Mouse (Mus musculus) stomach, embryonic 16.5 days (tissue): ENCODE data around the gene Sema3d. TPM values are rescaled to one million over a fixed set of nuclear protein-coding genes. Genes with fewer than 3 reads are reported as not detected.

ENCODE experiments used
- ATAC-seq: fragments of 200-750 bp; cut with Nextera tagmentation; 2 replicates; pipeline ENCODE4 v1.8.0; 2017; ENCODE audit warnings: moderate number of reproducible peaks, moderate TSS enrichment; ENCODE audit not compliant: insufficient read depth, low FRiP score
- H3K27ac ChIP-seq: fragments of 300-500 bp; sonication (generic); 2 replicates; pipeline ENCODE4 v1.5.1; 2014; ENCODE audit warnings: low read length
- H3K27me3 ChIP-seq: fragments of 300-500 bp; sonication (generic); 2 replicates; pipeline ENCODE4 v1.6.1; 2014; ENCODE audit warnings: low read length, control low read depth, mixed read lengths; ENCODE audit not compliant: control insufficient read depth, insufficient read depth
- H3K36me3 ChIP-seq: fragments of 300-500 bp; sonication (generic); 2 replicates; pipeline ENCODE4 v1.6.1; 2014; ENCODE audit warnings: low read length; ENCODE audit not compliant: control insufficient read depth, insufficient read depth
- H3K4me1 ChIP-seq: fragments of 300-500 bp; sonication (generic); 2 replicates; pipeline ENCODE4 v1.6.1; 2014; ENCODE audit warnings: low read length, control low read depth, mixed read lengths; ENCODE audit not compliant: control insufficient read depth, insufficient read depth
- H3K4me2 ChIP-seq: fragments of 300-500 bp; sonication (generic); 2 replicates; pipeline ENCODE4 v1.6.1; 2014; ENCODE audit warnings: low read depth, low read length, mixed read lengths
- H3K4me3 ChIP-seq: fragments of 300-500 bp; sonication (generic); replicated peaks from 2 replicates; pipeline ENCODE4 v1.5.1; 2014; ENCODE audit warnings: mild to moderate bottlenecking, low read length
- H3K9ac ChIP-seq: fragments of 300-500 bp; sonication (generic); 2 replicates; pipeline ENCODE4 v1.6.1; 2014; ENCODE audit warnings: low read length
- H3K9me3 ChIP-seq: fragments of 300-500 bp; sonication (generic); replicated peaks from 2 replicates; pipeline ENCODE4 v1.6.1; 2016; ENCODE audit warnings: low read length, control low read depth; ENCODE audit not compliant: control insufficient read depth
- WGBS: fragments of 180-500 bp; shearing (Covaris S2); extraction: QIAGEN DNeasy Blood & Tissue Kit; methylation state at CpG from one replicate; pipeline ENCODE4 v1.1.7; 2014; 5-methylcytosine and 5-hydroxymethylcytosine counted together
- polyA plus RNA-seq: library from polyadenylated mRNA; unstranded; fragments of >200 nt; fragmentation: Nextera tagmentation; extraction: Ambion mirVana; gene quantifications from 2 replicates; pipeline ENCODE4 v1.2.1, GENCODE M21; 2015

Gene Sema3d
- polyA plus RNA-seq, 1 experiment from 2014 or later = 19.4 TPM

DNA sequence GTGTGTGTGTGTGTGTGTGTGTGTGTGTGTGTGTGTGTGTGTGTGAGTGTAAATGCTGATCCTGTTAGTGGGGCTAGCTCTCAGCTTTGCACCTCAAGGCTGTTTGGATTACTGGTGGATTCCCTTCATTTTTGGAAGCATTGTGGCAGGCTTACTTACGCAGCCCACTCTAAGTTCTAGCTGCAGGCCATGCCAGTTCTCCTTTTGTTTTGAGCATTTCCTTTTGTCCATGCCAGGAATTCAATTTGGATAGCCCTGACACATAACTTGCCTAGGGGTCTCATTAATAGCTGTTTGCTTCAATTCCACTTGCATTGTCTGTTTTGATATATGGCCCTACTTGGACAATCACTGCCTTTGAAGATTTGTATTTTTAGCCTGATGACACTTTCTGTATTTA is 146.6 kb downstream of the Sema3d start:
- ATAC-seq = no peak
- 45% methylated on average over 1 of the region's 1 CpGs for WGBS
- H3K4me1 ChIP-seq = no peaks in the 10 kb centered on the region

DNA sequence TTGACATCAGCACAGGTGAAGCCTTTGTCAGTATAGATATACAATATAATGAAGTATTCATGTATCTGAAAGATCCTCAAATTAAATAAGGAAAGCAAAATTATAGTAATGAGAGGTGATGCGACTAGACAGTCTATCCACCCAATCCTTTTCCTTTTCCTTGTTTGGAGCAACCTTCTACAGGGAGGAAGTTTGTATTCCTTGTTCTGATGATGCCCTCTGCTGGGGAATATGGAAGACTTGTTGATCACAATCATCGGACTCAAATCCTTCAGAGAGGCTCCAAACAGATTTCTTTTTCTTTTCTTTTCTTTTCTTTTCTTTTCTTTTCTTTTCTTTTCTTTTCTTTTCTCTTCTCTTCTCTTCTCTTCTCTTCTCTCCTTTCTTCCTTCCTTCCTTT is 158.1 kb downstream of the Sema3d start:
- Histone ChIP-seq H3K9ac (no peak overlapping the region), H3K36me3 (no peaks in the 10 kb centered on the region), H3K27me3 (no peaks in the 10 kb centered on the region), H3K27ac (no peak overlapping the region), H3K9me3 (no peaks in the 10 kb centered on the region), H3K4me3 (no peak overlapping the region), H3K4me1 (no peaks in the 10 kb centered on the region), H3K4me2 (no peak overlapping the region)
- WGBS = 37% methylated on average over 2 of the region's 2 CpGs
- no peak for ATAC-seq

More for the DNA sequence above, 146.6 kb downstream of the Sema3d start:
- H3K27me3 ChIP-seq = no peaks in the 10 kb centered on the region
- H3K36me3 ChIP-seq = no peaks in the 10 kb centered on the region
- H3K9ac ChIP-seq = no peak overlapping the region
- no peak overlapping the region for H3K4me2 ChIP-seq
- H3K9me3 ChIP-seq = no peaks in the 10 kb centered on the region
- no peak overlapping the region for H3K4me3 ChIP-seq
- no peak overlapping the region for H3K27ac ChIP-seq

DNA sequence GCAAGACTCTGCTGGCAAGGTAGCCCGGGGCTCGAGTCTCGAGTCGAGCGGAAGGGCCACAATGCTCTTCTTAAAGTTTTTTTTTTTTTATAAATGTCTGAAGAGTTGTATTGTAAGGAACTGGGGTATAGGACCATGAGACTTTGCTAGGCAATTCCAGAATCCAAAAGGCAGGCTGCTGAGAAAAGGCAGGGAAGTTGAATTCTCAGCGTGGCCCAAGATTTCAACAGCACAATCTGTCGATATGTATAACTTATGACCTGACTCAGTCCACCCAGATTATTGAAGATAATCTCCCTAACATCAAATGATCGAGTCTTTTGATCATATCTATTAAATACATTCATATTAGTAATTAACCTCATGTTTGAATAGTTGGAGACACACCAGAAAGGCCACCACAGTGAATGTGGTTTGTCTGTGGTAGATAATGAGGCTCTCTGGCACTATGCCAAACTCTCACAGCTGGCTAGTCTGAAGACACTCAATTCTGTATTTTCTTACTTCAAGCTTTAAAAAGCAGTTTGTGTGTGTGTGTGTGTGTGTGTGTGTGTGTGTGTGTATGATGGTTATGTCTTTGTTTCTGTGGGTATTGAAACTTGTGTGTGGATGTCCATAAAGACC is 166.0 kb downstream of the Sema3d start:
- ATAC-seq = no peak
- WGBS = 85% methylated on average over 8 of the region's 8 CpGs

DNA sequence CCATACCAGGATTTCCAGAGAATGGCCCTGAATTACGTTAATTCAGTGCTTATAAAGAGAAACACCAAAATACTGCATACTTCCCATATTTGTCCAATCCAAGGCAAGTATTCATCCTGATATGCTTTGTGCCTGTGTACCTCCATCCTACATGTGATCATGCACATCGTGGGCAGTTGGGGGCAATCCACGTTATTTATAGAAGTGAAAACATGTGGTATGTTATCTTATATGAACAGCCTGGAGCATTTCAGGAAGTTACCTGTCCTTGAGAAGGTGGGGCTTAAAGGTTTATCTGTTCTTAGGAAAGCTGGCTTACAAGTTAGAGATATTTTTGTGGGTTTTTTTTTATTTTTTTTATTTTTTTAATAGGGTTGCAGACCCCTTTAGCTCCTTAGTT is 172.2 kb downstream of the Sema3d start:
- Histone ChIP-seq H3K36me3 (no peaks in the 10 kb centered on the region), H3K4me1 (no peaks in the 10 kb centered on the region), H3K27ac (no peak overlapping the region), H3K4me3 (no peak overlapping the region), H3K9ac (no peak overlapping the region), H3K27me3 (no peaks in the 10 kb centered on the region), H3K9me3 (no peaks in the 10 kb centered on the region), H3K4me2 (no peak overlapping the region)
- WGBS = 84% methylated on average over 3 of the region's 3 CpGs
- ATAC-seq = no peak

More for the DNA sequence above, 166.0 kb downstream of the Sema3d start:
- Histone ChIP-seq H3K4me3 (no peak overlapping the region), H3K9me3 (no peaks in the 10 kb centered on the region), H3K36me3 (no peaks in the 10 kb centered on the region), H3K4me1 (no peaks in the 10 kb centered on the region), H3K4me2 (no peak overlapping the region), H3K27me3 (no peaks in the 10 kb centered on the region), H3K27ac (no peak overlapping the region), H3K9ac (no peak overlapping the region)

DNA sequence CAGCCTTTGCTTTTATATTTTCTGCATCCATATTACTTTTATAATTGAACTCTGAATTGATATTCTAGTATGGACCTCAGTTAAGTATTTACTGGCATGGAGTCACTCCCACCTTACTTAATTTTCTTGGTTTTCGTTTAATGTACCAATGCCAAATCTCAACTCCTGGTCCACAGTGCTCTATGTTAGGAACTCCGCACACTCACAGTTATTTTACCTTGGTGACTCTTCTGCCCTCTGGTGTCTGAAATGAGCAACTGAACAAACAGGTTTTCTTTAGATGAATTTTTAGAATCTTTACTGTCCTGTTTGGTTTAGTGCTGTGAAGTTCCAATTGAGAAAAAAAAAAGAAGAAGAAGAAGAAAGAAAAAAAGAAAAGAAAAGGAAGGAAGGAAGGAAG is 174.7 kb downstream of the Sema3d start:
- H3K27me3 ChIP-seq = no peaks in the 10 kb centered on the region
- no peak overlapping the region for H3K27ac ChIP-seq
- no peaks in the 10 kb centered on the region for H3K4me1 ChIP-seq
- WGBS = 46% methylated on average over 2 of the region's 2 CpGs
- H3K9ac ChIP-seq = no peak overlapping the region
- no peaks in the 10 kb centered on the region for H3K9me3 ChIP-seq
- H3K4me3 ChIP-seq = no peak overlapping the region
- no peak overlapping the region for H3K4me2 ChIP-seq
- ATAC-seq = no peak
- H3K36me3 ChIP-seq = no peaks in the 10 kb centered on the region

DNA sequence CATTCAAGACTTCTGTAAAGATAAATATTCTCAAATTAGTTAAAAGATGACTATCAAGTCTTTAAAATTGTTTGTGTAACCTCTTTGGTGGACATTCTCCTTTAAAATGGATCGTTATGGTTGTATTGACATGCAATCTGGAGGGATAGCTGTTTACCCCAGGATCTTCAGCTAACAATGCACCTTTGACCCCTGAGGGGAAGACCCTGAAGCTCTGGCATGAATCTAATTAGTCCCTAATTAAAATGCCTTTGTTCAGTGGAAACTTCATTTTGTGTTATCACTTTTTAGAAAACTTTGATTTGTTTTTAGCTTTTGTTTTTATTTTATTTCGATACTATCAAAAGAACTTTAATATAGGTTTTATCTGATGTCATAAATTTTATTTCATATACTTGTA is 178.6 kb downstream of the Sema3d start:
- Histone ChIP-seq H3K27me3 (no peaks in the 10 kb centered on the region), H3K27ac (no peak overlapping the region), H3K4me2 (no peak overlapping the region), H3K4me1 (no peaks in the 10 kb centered on the region), H3K4me3 (no peak overlapping the region), H3K9me3 (no peaks in the 10 kb centered on the region), H3K9ac (no peak overlapping the region), H3K36me3 (no peaks in the 10 kb centered on the region)
- ATAC-seq = no peak
- WGBS = 31% methylated on average over 2 of the region's 2 CpGs

DNA sequence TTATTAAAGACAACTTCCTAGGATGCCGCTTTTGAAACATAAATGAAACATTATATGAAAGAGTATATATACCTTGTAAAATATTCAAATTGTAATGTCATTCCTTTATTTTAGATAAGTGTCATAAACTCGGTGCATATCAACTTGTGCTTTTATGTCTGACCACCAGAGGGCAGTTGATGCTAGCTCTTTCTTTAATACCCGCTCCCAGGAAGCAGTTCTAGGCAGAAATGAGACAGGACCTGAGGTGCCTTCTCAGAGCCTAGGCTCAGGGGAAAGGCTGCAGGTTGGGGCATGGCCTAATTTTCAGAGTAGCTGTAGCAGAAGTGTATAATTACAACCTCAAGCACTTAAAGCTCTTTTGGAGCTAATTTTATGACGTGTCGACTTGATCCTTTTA is 179.0 kb downstream of the Sema3d start:
- Histone ChIP-seq H3K9ac (no peak overlapping the region), H3K4me3 (no peak overlapping the region), H3K36me3 (no peaks in the 10 kb centered on the region), H3K27ac (no peak overlapping the region), H3K4me1 (no peaks in the 10 kb centered on the region), H3K9me3 (no peaks in the 10 kb centered on the region), H3K27me3 (no peaks in the 10 kb centered on the region), H3K4me2 (no peak overlapping the region)
- WGBS = 40% methylated on average over 5 of the region's 5 CpGs
- ATAC-seq = no peak

DNA sequence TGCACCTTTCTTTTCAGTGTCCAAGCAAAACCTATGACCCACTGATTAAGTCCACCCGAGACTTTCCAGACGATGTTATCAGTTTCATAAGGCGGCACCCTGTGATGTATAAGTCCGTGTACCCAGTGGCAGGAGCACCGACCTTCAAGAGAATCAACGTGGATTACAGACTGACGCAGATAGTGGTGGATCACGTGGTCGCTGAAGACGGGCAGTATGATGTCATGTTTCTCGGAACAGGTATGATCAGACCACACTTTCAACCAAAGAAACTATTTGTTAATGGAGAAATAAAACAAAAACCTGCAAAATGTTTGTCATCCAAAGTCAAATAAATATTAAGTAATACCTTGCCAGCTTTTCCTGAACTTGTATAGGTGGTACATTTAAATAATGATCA is 179.9 kb downstream of the Sema3d start:
- Histone ChIP-seq H3K27me3 (no peaks in the 10 kb centered on the region), H3K4me2 (no peak overlapping the region), H3K27ac (no peak overlapping the region), H3K4me1 (no peaks in the 10 kb centered on the region), H3K4me3 (no peak overlapping the region), H3K36me3 (no peaks in the 10 kb centered on the region), H3K9ac (no peak overlapping the region), H3K9me3 (no peaks in the 10 kb centered on the region)
- 81% methylated on average over 11 of the region's 11 CpGs for WGBS
- ATAC-seq = no peak

DNA sequence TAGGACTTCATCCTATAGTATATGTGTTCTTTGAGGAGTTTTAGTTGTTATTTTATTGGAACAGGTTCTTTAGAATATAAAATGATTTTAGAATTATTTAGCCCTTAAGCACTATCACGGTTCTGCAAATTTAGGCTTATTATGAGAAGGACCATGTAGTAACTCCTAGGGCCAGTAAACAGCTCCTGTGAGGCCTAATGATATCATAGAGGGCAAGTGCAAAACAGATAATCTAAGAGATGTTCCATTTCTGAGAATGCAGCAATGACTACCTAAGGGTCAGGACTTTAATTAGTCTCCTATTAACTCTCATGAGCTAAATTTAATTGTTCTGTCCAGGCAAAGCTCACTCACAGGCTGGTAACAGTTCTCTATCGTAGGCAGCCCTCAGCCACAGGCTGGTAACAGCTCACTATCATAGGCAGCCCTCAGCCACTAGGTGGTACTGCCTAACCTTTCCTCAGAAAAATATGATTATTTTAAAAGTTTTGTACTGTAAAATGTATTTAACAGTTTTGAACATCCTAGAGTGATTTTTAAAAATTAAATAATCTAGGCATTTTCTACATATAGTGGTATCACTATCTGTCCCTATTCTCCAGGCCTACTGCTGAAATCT is 181.5 kb downstream of the Sema3d start:
- Histone ChIP-seq H3K27ac (no peak overlapping the region), H3K27me3 (no peaks in the 10 kb centered on the region), H3K9me3 (no peaks in the 10 kb centered on the region), H3K4me3 (no peak overlapping the region), H3K36me3 (no peaks in the 10 kb centered on the region), H3K9ac (no peak overlapping the region), H3K4me1 (no peaks in the 10 kb centered on the region), H3K4me2 (no peak overlapping the region)
- 51% methylated on average over 2 of the region's 2 CpGs for WGBS
- ATAC-seq = no peak
